In genomic region chr7:25672442-25672841, GRCm38 (mm10) we compare ENCODE assay signal across 23 mouse cellular contexts. TPM values are rescaled to one million over a fixed set of nuclear protein-coding genes. Genes with fewer than 3 reads are reported as not detected.
DNase-seq lines count a peak whose midpoint lies in the region; ATAC-seq and TF ChIP-seq lines count a peak whose summit lies in the region.
"Had no signal": no experiment of that assay in that cellular context is flagged by ENCODE, and none has a peak within 500 bp of the region (broad histone marks: within the 10 kb centered on the region; RNA-seq: fewer than 3 reads in every experiment).

No protein-coding gene starts in this region.

- peaks cover 1% of the 10 kb centered on the region; the same call in 1 of the 2 replicates for H3K4me1 ChIP-seq in liver, adult 2 months (ENCODE audit: control insufficient read depth, insufficient read depth, low read length)
- H3K4me1 ChIP-seq in liver, embryonic 12.5 days = peaks cover 15% of the 10 kb centered on the region
- peaks cover 68% of the 10 kb centered on the region for H3K4me1 ChIP-seq in E14TG2a.4 (replicated peaks; ENCODE audit: low read depth, low read length)
- H3K4me1 ChIP-seq in bone marrow macrophage, adult 2 months (ENCODE audit: control insufficient read depth, insufficient read depth, low read length) = no peaks in the 10 kb centered on the region

- H3K27me3 ChIP-seq in liver, adult 2 months (ENCODE audit: control insufficient read depth, insufficient read depth, low read length) = peaks cover 4% of the 10 kb centered on the region; the same call in 1 of the 2 replicates
- H3K27me3 ChIP-seq in liver, embryonic 12.5 days (replicated peaks) = peaks cover 42% of the 10 kb centered on the region
- H3K27me3 ChIP-seq in E14TG2a.4 (ENCODE audit: insufficient read depth, low read length) = peaks cover 39% of the 10 kb centered on the region

- no peaks in the 10 kb centered on the region for H3K79me2 ChIP-seq in liver, adult 2 months (ENCODE audit: control insufficient read depth, insufficient read depth, low read length)

- TF ChIP-seq CTCF in gastrocnemius, adult 2 months (IDR thresholded peaks at IDR 0.05) = peak; percentile 17; the same call in 1 of the 2 replicates
- TF ChIP-seq CTCF in liver, adult 2 months (IDR thresholded peaks at IDR 0.05; ENCODE audit: low read depth, low read length) = peak; percentile 37; the same call in 1 of the 2 replicates
- TF ChIP-seq CTCF in E14TG2a.4 (conservative IDR thresholded peaks at IDR 0.05; ENCODE audit: low read length) = peak; percentile 73
- TF ChIP-seq CTCF in bone marrow macrophage, adult 2 months (IDR thresholded peaks at IDR 0.05; ENCODE audit: low read depth, low read length) = peak; percentile 63; the same call in 1 of the 2 replicates

- no peak overlapping the region for H3K4me2 ChIP-seq in liver, embryonic 12.5 days
- H3K4me2 ChIP-seq: hindbrain, embryonic 12.5 days; liver, embryonic 15.5 days; midbrain, embryonic 12.5 days had no signal

- TF ChIP-seq POLR2A in liver, adult 2 months (IDR thresholded peaks at IDR 0.05; ENCODE audit: extremely low read depth, insufficient read depth, low read length) = no peak
- no peak for TF ChIP-seq POLR2A in bone marrow macrophage, adult 2 months (IDR thresholded peaks at IDR 0.05; ENCODE audit: borderline replicate concordance, low read depth, low read length)

- ATAC-seq in liver, embryonic 12.5 days = no peak
- ATAC-seq: forebrain, embryonic 16.5 days had no signal

- DNase-seq in gastrocnemius, adult 2 months = no peak
- no peak for DNase-seq in gastrocnemius, postnatal 14 days
- no peak for DNase-seq in liver, adult 2 months (ENCODE audit: extremely low read depth, low read depth, low spot score)
- no peak for DNase-seq in adrenal gland, adult 18-20 months (ENCODE audit: low spot score in 2 of 2)
- no peak for DNase-seq in cerebellum, adult 11-12 months
- DNase-seq: adrenal gland, postnatal 10 days; cerebellum, adult 2 months; heart, adult 18-20 months; kidney, adult 8-10 months; left cerebral cortex, postnatal 4 days; lung, postnatal 14 days; retina, postnatal 1 day; right cerebral cortex, postnatal 4 days had no signal

- 56% methylated on average over 4 of the region's 4 CpGs for WGBS in liver, adult 2 months
- 37% methylated on average over 4 of the region's 4 CpGs for WGBS in liver, embryonic 12.5 days (ENCODE audit: insufficient replicate concordance)

- H3K4me3 ChIP-seq in gastrocnemius, adult 2 months = no peak overlapping the region
- no peak overlapping the region for H3K4me3 ChIP-seq in liver, adult 2 months (ENCODE audit: insufficient read depth, low read depth, low read length)
- H3K4me3 ChIP-seq in liver, embryonic 12.5 days = no peak overlapping the region
- H3K4me3 ChIP-seq in E14TG2a.4 (replicated peaks; ENCODE audit: low read length) = no peak overlapping the region
- H3K4me3 ChIP-seq in bone marrow macrophage, adult 2 months (ENCODE audit: insufficient read depth, low read length) = no peak overlapping the region
- H3K4me3 ChIP-seq: hindbrain, embryonic 12.5 days; liver, embryonic 15.5 days; midbrain, embryonic 12.5 days; myocyte had no signal

- H3K36me3 ChIP-seq in liver, adult 2 months (ENCODE audit: control insufficient read depth, insufficient read depth, low read length) = peaks cover 2% of the 10 kb centered on the region; the same call in 1 of the 2 replicates
- H3K36me3 ChIP-seq in liver, embryonic 12.5 days = peaks cover 28% of the 10 kb centered on the region
- H3K36me3 ChIP-seq in E14TG2a.4 (ENCODE audit: insufficient read depth, low read length) = peaks cover 45% of the 10 kb centered on the region

- 0 out of 2 replicates have a peak, but pooled peaks cover 4% of the 10 kb centered on the region for H3K9me3 ChIP-seq in liver, embryonic 12.5 days (replicated peaks)
- H3K9me3 ChIP-seq in E14TG2a.4 (ENCODE audit: low read length) = no peaks in the 10 kb centered on the region
- H3K9me3 ChIP-seq: G1E; hindbrain, embryonic 12.5 days; liver, embryonic 15.5 days; midbrain, embryonic 12.5 days had no signal

- H3K27ac ChIP-seq in gastrocnemius, adult 2 months = no peak overlapping the region
- no peak overlapping the region for H3K27ac ChIP-seq in liver, adult 2 months (replicated peaks; ENCODE audit: insufficient read depth, low read depth, low read length)
- no peak overlapping the region for H3K27ac ChIP-seq in liver, embryonic 12.5 days
- H3K27ac ChIP-seq in bone marrow macrophage, adult 2 months (ENCODE audit: insufficient read depth, low read depth, low read length) = no peak overlapping the region
- H3K27ac ChIP-seq: hindbrain, embryonic 12.5 days; liver, embryonic 15.5 days; midbrain, embryonic 12.5 days had no signal

- intact Hi-C loops in gastrocnemius, adult 2 months (cut with DNase I) = no loop called here
- intact Hi-C loops in gastrocnemius, postnatal 14 days (cut with DNase I; ENCODE audit: low total_unique reads) = no loop called here

- no peak overlapping the region for H3K9ac ChIP-seq in liver, adult 2 months (ENCODE audit: low read depth, low read length)
- H3K9ac ChIP-seq in liver, embryonic 12.5 days = no peak overlapping the region
- H3K9ac ChIP-seq: hindbrain, embryonic 12.5 days; liver, embryonic 15.5 days; midbrain, embryonic 12.5 days had no signal

RNA-seq across cellular contexts. Expression of gene Tmem91, which starts 2.5 kb away (rescaled TPM):
- not detected for total RNA-seq in gastrocnemius, adult 2 months (2021)
- under 1 TPM in 1 of 2 experiments, not detected in 1; 0.35 TPM for total RNA-seq in gastrocnemius, postnatal 14 days (2021)
- not detected in 2 replicates for total RNA-seq in liver, adult 2 months (2014; rRNA removed)
- not detected in 2 replicates for polyA plus RNA-seq in liver, adult 2 months (2012; rRNA removed)
- 2.0 and 3.2 TPM in 2 replicates for polyA plus RNA-seq in liver, embryonic 12.5 days (2016; fragmentation: Nextera tagmentation; extraction: Ambion mirVana)
- 0.87 TPM in 1 of 2 replicates, not detected in the other for polyA plus RNA-seq in bone marrow macrophage, adult 2 months (2012; ENCODE audit: insufficient read depth, insufficient read length, missing spikeins)
- not detected for total RNA-seq in adrenal gland, adult 18-20 months (2021)
- total RNA-seq: gastrocnemius, adult 8-10 months had no signal

RNA-seq across cellular contexts. Expression of gene B9d2, which starts 8.1 kb away (rescaled TPM):
- total RNA-seq in gastrocnemius, adult 2 months (2021) = 1 to 10 TPM; 8.7 to 9.7 TPM
- total RNA-seq in gastrocnemius, postnatal 14 days (2021) = 10 to 100 TPM in 1 of 2 experiments, 1 to 10 TPM in 1; 9.7 to 11.3 TPM
- 4.2 and 6.8 TPM in 2 replicates for total RNA-seq in liver, adult 2 months (2014; rRNA removed)
- 21.0 and 22.5 TPM in 2 replicates for polyA plus RNA-seq in liver, adult 2 months (2012; rRNA removed)
- polyA plus RNA-seq in liver, embryonic 12.5 days (2016; fragmentation: Nextera tagmentation; extraction: Ambion mirVana) = 24.9 and 29.5 TPM in 2 replicates
- 18.3 and 19.2 TPM in 2 replicates for polyA plus RNA-seq in bone marrow macrophage, adult 2 months (2012; ENCODE audit: insufficient read depth, insufficient read length, missing spikeins)
- total RNA-seq in adrenal gland, adult 18-20 months (2021) = 10 to 100 TPM; 15.0 to 16.2 TPM

RNA-seq across cellular contexts. Expression of gene Exosc5, which starts 13.5 kb away (rescaled TPM):
- 10 to 100 TPM; 24.1 to 24.3 TPM for total RNA-seq in gastrocnemius, adult 2 months (2021)
- 10 to 100 TPM; 21.3 to 21.6 TPM for total RNA-seq in gastrocnemius, postnatal 14 days (2021)
- total RNA-seq in liver, adult 2 months (2014; rRNA removed) = 30.4 and 32.1 TPM in 2 replicates
- 70.3 and 75.1 TPM in 2 replicates for polyA plus RNA-seq in liver, adult 2 months (2012; rRNA removed)
- 80.4 and 82.2 TPM in 2 replicates for polyA plus RNA-seq in liver, embryonic 12.5 days (2016; fragmentation: Nextera tagmentation; extraction: Ambion mirVana)
- 22.6 and 30.6 TPM in 2 replicates for polyA plus RNA-seq in bone marrow macrophage, adult 2 months (2012; ENCODE audit: insufficient read depth, insufficient read length, missing spikeins)
- total RNA-seq in adrenal gland, adult 18-20 months (2021) = 10 to 100 TPM; 38.0 to 49.3 TPM

RNA-seq across cellular contexts. Expression of gene Bckdha, which starts 13.7 kb away (rescaled TPM):
- total RNA-seq in gastrocnemius, adult 2 months (2021) = 100 to 1,000 TPM; 103 to 152 TPM
- total RNA-seq in gastrocnemius, postnatal 14 days (2021) = 10 to 100 TPM; 58.0 to 78.3 TPM
- 273 and 293 TPM in 2 replicates for total RNA-seq in liver, adult 2 months (2014; rRNA removed)
- polyA plus RNA-seq in liver, adult 2 months (2012; rRNA removed) = 521 and 573 TPM in 2 replicates
- polyA plus RNA-seq in liver, embryonic 12.5 days (2016; fragmentation: Nextera tagmentation; extraction: Ambion mirVana) = 21.0 and 21.7 TPM in 2 replicates
- polyA plus RNA-seq in bone marrow macrophage, adult 2 months (2012; ENCODE audit: insufficient read depth, insufficient read length, missing spikeins) = 56.1 and 59.3 TPM in 2 replicates
- 100 to 1,000 TPM; 232 to 288 TPM for total RNA-seq in adrenal gland, adult 18-20 months (2021)

RNA-seq across cellular contexts. Expression of gene Tgfb1, which starts 14.4 kb away (rescaled TPM):
- 1 to 10 TPM; 4.6 to 6.6 TPM for total RNA-seq in gastrocnemius, adult 2 months (2021)
- 10 to 100 TPM; 13.8 to 14.4 TPM for total RNA-seq in gastrocnemius, postnatal 14 days (2021)
- 1.8 and 5.6 TPM in 2 replicates for total RNA-seq in liver, adult 2 months (2014; rRNA removed)
- polyA plus RNA-seq in liver, adult 2 months (2012; rRNA removed) = 4.8 and 6.8 TPM in 2 replicates
- 13.6 and 14.2 TPM in 2 replicates for polyA plus RNA-seq in liver, embryonic 12.5 days (2016; fragmentation: Nextera tagmentation; extraction: Ambion mirVana)
- polyA plus RNA-seq in bone marrow macrophage, adult 2 months (2012; ENCODE audit: insufficient read depth, insufficient read length, missing spikeins) = 287 and 354 TPM in 2 replicates
- 10 to 100 TPM; 26.2 to 36.0 TPM for total RNA-seq in adrenal gland, adult 18-20 months (2021)

Comparison
In these comparisons a context has a peak if more than half of its experiments do, and no peak if none do; other contexts are left out.
1. CTCF ChIP-seq: peak in every context shown above with its lines; median percentile 73 in E14TG2a.4; 63 in bone marrow macrophage, adult 2 months; 37 in liver, adult 2 months; 17 in gastrocnemius, adult 2 months.